Mouse (Mus musculus): ENCODE results near the gene Gm5134. TPM values are rescaled to one million over a fixed set of nuclear protein-coding genes. Genes with fewer than 3 reads are reported as not detected.
A peak's percentile ranks its signal among the peaks of the same experiment; 100 is the strongest.

Gene Gm5134
- polyA plus RNA-seq, 1 experiment from 2014 or later, result not detected

DNA sequence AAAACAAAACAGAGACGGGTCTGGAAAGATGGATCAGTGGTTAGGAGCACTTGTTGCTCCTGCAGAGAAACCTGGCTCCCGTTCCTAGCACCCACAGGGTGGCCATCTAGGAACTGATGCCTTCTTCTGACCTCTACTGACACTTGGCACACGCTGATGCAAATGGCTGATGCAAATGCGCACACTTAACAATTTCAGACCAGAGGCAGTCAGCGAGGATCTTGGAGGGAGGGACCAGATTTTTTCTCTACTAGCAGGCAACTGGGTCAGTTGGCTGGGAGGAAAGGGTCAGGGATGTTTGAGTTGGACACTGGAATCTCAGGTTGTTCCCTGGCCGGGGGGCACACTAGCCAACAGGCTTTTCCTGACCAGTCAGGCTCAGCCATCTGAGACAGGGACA lies 21.4 kb upstream of the Gm5134 start, which contains the start of gene Chchd10:
TSS of gene Chchd10 (plus strand) at position 240 of the 400 bp plus-strand sequence.
- WGBS (ENCODE audit: missing documents), result 89% methylated on average over 6 of the region's 6 CpGs
- Histone ChIP-seq H3K27ac (no peak within 1 kb of the TSS), H3K4me3 (ENCODE audit: inconsistent target) (no peak within 1 kb of the TSS), H3K79me2 (ENCODE audit: inconsistent target) (no peaks in the 10 kb centered on the region), H3K36me3 (ENCODE audit: inconsistent target) (no peaks in the 10 kb centered on the region)

DNA sequence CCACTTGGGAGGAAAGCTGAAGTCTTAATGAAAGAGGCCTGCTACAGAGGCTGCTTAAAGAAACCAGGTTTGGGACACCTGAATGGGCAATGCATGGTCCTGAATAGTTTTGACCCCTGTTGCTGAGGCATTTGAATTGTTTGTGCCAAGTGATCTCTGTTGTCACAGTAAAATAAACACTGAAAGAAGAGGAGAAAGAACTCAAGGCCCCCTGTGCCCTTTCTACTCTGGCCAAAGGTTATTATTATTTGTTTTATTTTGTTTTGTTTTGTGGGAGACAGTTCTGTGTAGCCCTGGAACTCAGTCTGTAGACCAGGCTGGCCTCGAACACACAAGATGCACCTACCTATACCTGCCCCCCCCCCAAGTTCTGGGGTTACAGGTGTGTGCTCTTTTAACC lies 19.3 kb upstream of the Gm5134 start:
- no peaks in the 10 kb centered on the region for H3K36me3 ChIP-seq (ENCODE audit: inconsistent target)
- no peaks in the 10 kb centered on the region for H3K79me2 ChIP-seq (ENCODE audit: inconsistent target)
- WGBS (ENCODE audit: missing documents), result 83% methylated on average over 1 of the region's 1 CpGs
- H3K4me3 ChIP-seq (ENCODE audit: inconsistent target), result peak overlapping the region; percentile 49; the same call in 1 of the 2 replicates
- no peak overlapping the region for H3K27ac ChIP-seq

DNA sequence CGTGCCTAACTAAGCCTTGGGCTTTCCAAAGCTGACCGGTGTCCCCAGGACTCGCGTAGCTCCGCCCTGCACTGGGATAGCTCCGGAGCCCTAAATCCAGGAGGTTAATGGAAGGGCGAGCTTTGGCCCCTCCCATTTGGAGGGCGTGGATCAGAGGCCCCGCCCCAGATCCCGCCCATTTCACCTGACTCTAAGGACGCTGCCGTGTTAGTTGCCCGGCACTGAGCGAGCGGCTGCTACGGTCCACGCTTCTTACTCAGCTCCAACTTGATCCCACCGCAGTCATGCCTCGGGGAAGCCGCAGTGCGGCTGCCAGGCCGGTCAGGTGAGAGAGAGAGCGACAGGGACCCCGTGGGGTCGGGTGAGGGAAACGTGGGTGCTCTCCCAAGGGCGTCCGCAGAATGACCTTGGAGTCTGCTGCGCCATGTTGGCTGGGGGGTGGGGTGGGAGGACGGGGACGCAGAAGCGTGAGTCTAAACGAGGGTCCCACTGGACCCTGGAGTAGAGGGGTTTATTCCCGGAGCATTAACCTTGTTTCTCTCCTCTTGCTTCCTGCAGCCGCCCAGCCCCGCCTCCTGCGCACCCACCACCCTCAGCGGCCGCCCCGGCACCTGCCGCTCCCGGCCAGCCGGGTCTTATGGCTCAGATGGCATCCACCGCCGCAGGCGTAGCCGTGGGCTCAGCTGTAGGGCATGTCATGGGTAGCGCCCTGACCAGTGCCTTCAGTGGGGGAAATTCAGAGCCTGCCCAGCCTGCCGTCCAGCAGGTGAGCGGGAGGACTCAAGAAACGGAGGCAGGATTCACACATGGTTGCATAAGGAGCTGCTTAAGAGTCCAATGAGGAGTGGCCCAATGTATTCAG lies 18.4 kb upstream of the Gm5134 start, which contains the start of gene Mmp11:
TSS of gene Mmp11 (minus strand) at position 817 of the 862 bp plus-strand sequence.
- Histone ChIP-seq H3K36me3 (ENCODE audit: inconsistent target) (no peaks in the 10 kb centered on the region), H3K4me3 (ENCODE audit: inconsistent target) (peak within 1 kb of the TSS; percentile 49), H3K79me2 (ENCODE audit: inconsistent target) (no peaks in the 10 kb centered on the region), H3K27ac (no peak within 1 kb of the TSS)
- 5% methylated on average over 42 of the region's 51 CpGs for WGBS (ENCODE audit: missing documents)

DNA sequence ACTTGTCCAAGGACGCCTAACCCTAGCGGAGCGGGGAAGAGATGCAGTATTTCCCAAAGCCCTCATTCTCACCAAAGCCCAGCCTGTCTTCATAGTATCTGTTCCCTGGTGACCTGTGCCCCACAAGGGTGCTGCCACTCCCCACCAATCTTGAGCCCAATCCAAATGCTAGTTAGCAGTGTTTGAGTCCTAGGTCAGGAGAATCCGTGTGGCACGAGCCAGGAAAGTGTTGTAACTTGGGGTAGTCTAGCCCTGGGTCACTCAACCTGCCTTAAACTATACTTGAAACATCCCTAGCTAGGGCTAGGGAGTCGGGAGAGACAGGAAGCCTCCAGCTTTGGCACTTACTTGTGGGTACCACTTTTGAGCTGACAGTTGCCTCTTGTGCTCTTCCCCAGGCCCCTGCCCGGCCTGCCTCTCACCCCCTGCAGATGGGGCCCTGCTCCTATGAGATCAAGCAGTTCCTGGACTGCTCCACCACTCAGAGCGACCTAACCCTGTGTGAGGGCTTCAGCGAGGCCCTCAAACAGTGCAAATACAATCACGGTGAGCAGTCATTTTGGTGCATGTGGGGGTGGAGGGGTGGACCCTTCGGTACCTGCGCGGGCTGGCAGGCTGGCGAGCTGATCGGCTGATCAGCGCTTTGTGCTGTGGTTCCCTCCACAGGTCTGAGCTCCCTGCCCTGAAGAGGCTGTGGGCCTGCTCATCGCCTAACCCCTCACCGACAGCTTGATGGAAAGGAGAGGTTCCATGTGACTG lies 17.2 kb upstream of the Gm5134 start:
- H3K79me2 ChIP-seq (ENCODE audit: inconsistent target), result no peaks in the 10 kb centered on the region
- H3K4me3 ChIP-seq (ENCODE audit: inconsistent target), result no peak overlapping the region
- no peak overlapping the region for H3K27ac ChIP-seq
- WGBS (ENCODE audit: missing documents), result 94% methylated on average over 18 of the region's 18 CpGs
- H3K36me3 ChIP-seq (ENCODE audit: inconsistent target), result no peaks in the 10 kb centered on the region

- Histone ChIP-seq H3K27ac (no peak overlapping the region), H3K79me2 (ENCODE audit: inconsistent target) (no peaks in the 10 kb centered on the region), H3K36me3 (ENCODE audit: inconsistent target) (no peaks in the 10 kb centered on the region), H3K4me3 (ENCODE audit: inconsistent target) (no peak overlapping the region)
- WGBS (ENCODE audit: missing documents), result 76% methylated on average over 10 of the region's 10 CpGs
Observed at GRCm38 (mm10) chr10:75937851-75938643, 16.3 kb upstream of the Gm5134 start.

GRCm38 (mm10) chr10:75939481-75940234 lies 14.7 kb upstream of the Gm5134 start:
- no peak overlapping the region for H3K4me3 ChIP-seq (ENCODE audit: inconsistent target)

DNA sequence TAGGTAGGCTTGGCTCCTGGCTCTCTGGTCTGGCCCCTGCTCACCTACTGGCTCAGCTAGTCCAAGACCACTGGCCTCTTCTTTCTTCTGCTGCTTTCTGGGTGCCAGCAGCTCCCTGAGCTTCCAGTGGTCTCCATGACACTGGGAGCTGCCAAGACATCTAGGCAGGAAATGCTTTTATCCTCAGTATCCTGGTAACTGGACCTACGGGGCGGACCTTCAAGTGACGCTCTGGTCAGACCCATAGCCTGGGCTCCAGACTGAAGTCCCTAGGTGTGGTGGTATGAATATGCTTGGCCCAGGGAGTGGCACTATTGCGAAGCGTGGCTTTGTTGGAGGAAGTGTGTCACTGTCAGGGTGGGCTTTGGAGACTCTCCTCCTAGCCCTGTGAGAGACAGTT lies 13.8 kb upstream of the Gm5134 start, which contains the start of gene Gm867:
TSS of gene Gm867 (minus strand) at position 153 of the 400 bp plus-strand sequence.
- no peaks in the 10 kb centered on the region for H3K79me2 ChIP-seq (ENCODE audit: inconsistent target)
- no peaks in the 10 kb centered on the region for H3K36me3 ChIP-seq (ENCODE audit: inconsistent target)
- 88% methylated on average over 5 of the region's 5 CpGs for WGBS (ENCODE audit: missing documents)
- H3K27ac ChIP-seq, result no peak within 1 kb of the TSS
- H3K4me3 ChIP-seq (ENCODE audit: inconsistent target), result no peak within 1 kb of the TSS

More at GRCm38 (mm10) chr10:75939481-75940234, 14.7 kb upstream of the Gm5134 start:
- no peaks in the 10 kb centered on the region for H3K79me2 ChIP-seq (ENCODE audit: inconsistent target)
- H3K27ac ChIP-seq, result no peak overlapping the region
- H3K36me3 ChIP-seq (ENCODE audit: inconsistent target), result no peaks in the 10 kb centered on the region
- 50% methylated on average over 8 of the region's 9 CpGs for WGBS (ENCODE audit: missing documents)

GRCm38 (mm10) chr10:75941042-75941824 lies 13.1 kb upstream of the Gm5134 start:
- Histone ChIP-seq H3K36me3 (ENCODE audit: inconsistent target) (no peaks in the 10 kb centered on the region), H3K27ac (no peak overlapping the region), H3K79me2 (ENCODE audit: inconsistent target) (no peaks in the 10 kb centered on the region), H3K4me3 (ENCODE audit: inconsistent target) (no peak overlapping the region)
- WGBS (ENCODE audit: missing documents), result 89% methylated on average over 9 of the region's 9 CpGs

DNA sequence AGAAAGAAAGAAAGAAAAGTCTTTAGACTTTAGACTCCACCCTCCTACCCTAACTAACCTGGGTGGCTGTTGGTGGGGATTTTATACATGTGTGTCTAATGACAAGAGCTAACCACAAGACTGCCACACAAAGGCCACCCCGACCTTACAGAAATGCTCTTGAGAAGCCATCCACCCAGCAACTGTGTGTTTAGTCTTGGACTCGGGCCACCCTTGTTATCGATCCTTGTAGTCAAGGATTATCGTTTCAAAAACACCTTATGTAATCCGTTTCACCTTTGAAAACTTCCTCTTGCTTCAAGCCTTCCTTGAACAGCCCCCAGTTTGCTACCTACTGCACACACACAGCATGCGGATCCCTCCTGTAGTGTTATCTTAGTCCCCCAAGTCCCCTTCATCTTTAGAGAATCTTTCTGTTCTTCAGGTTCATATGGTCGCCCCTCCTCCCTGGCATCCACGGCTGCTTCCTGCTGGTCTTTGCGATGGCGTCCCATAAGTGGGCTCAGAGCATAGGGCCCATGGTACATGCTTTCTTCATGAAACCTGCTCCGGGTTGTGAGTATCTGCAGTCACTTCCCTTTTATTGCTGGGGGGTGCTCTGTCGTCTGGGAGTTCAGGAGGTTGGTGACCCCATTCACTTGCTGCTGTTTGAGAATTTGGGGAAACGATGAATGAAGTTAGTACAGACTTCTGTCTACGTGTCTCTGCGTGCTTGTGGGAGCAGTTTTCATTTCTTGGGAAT lies 11.4 kb upstream of the Gm5134 start, which contains the start of gene Vpreb3:
TSS of gene Vpreb3 (plus strand) at position 322 of the 742 bp plus-strand sequence.
- Histone ChIP-seq H3K4me3 (ENCODE audit: inconsistent target) (no peak within 1 kb of the TSS), H3K27ac (no peak within 1 kb of the TSS), H3K36me3 (ENCODE audit: inconsistent target) (no peaks in the 10 kb centered on the region), H3K79me2 (ENCODE audit: inconsistent target) (no peaks in the 10 kb centered on the region)
- 49% methylated on average over 15 of the region's 15 CpGs for WGBS (ENCODE audit: missing documents)

GRCm38 (mm10) chr10:75944066-75944772 lies 10.1 kb upstream of the Gm5134 start:
- H3K79me2 ChIP-seq (ENCODE audit: inconsistent target), result no peaks in the 10 kb centered on the region

GRCm38 (mm10) chr10:75945213-75945612 lies 9.1 kb upstream of the Gm5134 start:
- H3K4me3 ChIP-seq (ENCODE audit: inconsistent target), result no peak overlapping the region
- no peaks in the 10 kb centered on the region for H3K79me2 ChIP-seq (ENCODE audit: inconsistent target)
- H3K36me3 ChIP-seq (ENCODE audit: inconsistent target), result no peaks in the 10 kb centered on the region
- H3K27ac ChIP-seq, result no peak overlapping the region
- 95% methylated on average over 6 of the region's 7 CpGs for WGBS (ENCODE audit: missing documents)

More at GRCm38 (mm10) chr10:75944066-75944772, 10.1 kb upstream of the Gm5134 start:
- H3K4me3 ChIP-seq (ENCODE audit: inconsistent target), result no peak overlapping the region
- H3K27ac ChIP-seq, result no peak overlapping the region
- no peaks in the 10 kb centered on the region for H3K36me3 ChIP-seq (ENCODE audit: inconsistent target)
- WGBS (ENCODE audit: missing documents), result 74% methylated on average over 11 of the region's 11 CpGs

DNA sequence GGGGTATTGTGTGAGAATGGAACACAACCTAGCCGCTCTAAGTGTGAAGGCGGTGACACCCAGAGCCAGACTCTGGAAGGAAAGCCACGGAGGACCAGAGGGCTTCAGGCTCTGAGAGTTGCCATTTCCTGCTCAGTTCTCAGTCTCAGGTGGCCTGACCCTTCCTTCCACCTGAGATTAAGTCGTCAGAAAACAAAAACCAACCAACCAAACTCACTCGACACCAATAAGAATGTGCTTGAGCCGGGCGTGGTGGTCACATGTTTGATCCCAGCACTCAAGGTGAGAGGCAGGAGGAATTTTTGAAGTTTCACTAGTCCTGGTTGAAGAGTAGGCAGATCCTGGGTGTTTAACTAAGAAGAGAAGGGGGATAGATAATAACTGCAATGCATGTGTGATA lies 8.4 kb upstream of the Gm5134 start:
- H3K4me3 ChIP-seq (ENCODE audit: inconsistent target), result no peak overlapping the region
- H3K79me2 ChIP-seq (ENCODE audit: inconsistent target), result no peaks in the 10 kb centered on the region
- no peak overlapping the region for H3K27ac ChIP-seq
- H3K36me3 ChIP-seq (ENCODE audit: inconsistent target), result no peaks in the 10 kb centered on the region
- 88% methylated on average over 7 of the region's 7 CpGs for WGBS (ENCODE audit: missing documents)
